Mouse (Mus musculus): ENCODE data around the gene Adgre1. TPM values are rescaled to one million over a fixed set of nuclear protein-coding genes. Genes with fewer than 3 reads are reported as not detected.

Gene Adgre1
- polyA plus RNA-seq, 1 experiment = 6.1 TPM

DNA sequence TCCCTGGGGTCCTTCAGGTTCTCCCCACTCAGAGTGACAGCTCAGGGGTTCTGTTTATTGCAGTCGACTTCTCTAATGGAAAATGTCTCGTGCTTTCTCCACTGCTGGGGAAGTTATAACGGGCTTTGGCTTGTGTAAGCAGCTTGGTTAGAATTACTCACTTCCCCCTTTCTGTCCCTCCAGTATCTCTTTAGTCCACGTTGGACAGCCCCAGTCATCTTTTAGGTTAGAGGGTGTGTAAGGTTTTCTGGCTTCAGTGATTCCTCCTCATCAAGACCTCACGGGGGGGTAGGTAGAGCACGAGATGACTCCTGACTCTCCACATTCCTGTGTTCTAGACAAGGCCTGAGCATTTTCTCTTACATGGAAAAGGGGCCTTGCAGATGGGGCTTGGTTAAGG, 11.5 kb upstream of the Adgre1 start:
- 51% methylated on average over 6 of the region's 6 CpGs for WGBS
- H3K27ac ChIP-seq (ENCODE audit: insufficient read depth, low read depth, low read length) = no peak overlapping the region
- H3K4me1 ChIP-seq (ENCODE audit: control insufficient read depth, insufficient read depth, low read length) = no peaks in the 10 kb centered on the region
- TF ChIP-seq POLR2A (IDR thresholded peaks at IDR 0.05; ENCODE audit: low read depth, low read length) (no peak), CTCF (conservative IDR thresholded peaks at IDR 0.05; ENCODE audit: insufficient read depth, insufficient read length, low read depth, low read length) (no peak)
- H3K27me3 ChIP-seq (replicated peaks; ENCODE audit: control insufficient read depth, insufficient read depth, low read length) = no peaks in the 10 kb centered on the region
- DNase-seq = peak; percentile 16
- no peak overlapping the region for H3K4me3 ChIP-seq (ENCODE audit: insufficient read depth, low read depth, low read length)
- H3K36me3 ChIP-seq (ENCODE audit: control insufficient read depth, insufficient read depth, low read length) = no peaks in the 10 kb centered on the region

DNA sequence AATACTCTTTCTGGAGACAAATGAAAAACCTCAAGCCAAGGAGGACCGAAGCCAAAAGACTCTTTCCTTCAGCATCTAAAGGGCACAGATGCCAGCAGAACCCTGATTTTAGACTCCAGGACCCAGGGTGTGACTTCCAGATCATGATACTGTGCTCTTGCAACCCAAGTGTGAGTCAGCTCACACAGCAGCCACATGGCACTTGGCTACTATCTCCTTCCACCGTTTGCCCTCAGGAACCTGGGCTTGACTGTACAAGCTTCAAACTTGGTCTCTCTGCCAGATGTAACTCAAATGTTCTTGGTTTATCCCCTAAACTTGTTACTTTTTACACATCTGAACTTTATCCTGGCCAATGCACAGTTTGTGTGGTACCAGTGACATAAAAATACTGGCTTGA, 10.7 kb upstream of the Adgre1 start:
- Histone ChIP-seq H3K4me3 (ENCODE audit: insufficient read depth, low read depth, low read length) (no peak overlapping the region), H3K27me3 (replicated peaks; ENCODE audit: control insufficient read depth, insufficient read depth, low read length) (no peaks in the 10 kb centered on the region), H3K4me1 (ENCODE audit: control insufficient read depth, insufficient read depth, low read length) (no peaks in the 10 kb centered on the region), H3K36me3 (ENCODE audit: control insufficient read depth, insufficient read depth, low read length) (no peaks in the 10 kb centered on the region), H3K27ac (ENCODE audit: insufficient read depth, low read depth, low read length) (no peak overlapping the region)
- TF ChIP-seq CTCF (conservative IDR thresholded peaks at IDR 0.05; ENCODE audit: insufficient read depth, insufficient read length, low read depth, low read length) (no peak), POLR2A (IDR thresholded peaks at IDR 0.05; ENCODE audit: low read depth, low read length) (no peak)
- 84% methylated on average over 2 of the region's 2 CpGs for WGBS
- no peak for DNase-seq

DNA sequence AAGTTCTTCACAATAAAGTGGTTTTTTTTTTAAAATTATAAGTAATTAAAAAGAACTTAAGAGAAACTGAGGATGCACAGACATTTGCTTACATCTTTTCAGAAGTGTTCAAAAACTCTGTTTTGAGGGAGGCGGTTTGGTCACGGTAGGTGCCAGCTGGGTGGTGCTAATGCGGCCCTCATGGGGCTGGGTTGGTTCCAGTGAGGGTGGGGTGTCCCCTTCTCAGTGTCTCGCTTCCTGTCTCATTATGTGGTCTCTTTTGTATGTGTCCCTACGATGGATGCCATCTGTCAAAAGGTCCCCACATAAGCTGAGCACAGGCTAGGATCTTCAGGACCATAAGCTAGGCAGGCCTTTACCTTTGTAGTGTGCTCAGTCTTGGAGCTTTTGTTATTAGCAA, 9.4 kb upstream of the Adgre1 start:
- Histone ChIP-seq H3K4me1 (ENCODE audit: control insufficient read depth, insufficient read depth, low read length) (no peaks in the 10 kb centered on the region), H3K27ac (ENCODE audit: insufficient read depth, low read depth, low read length) (no peak overlapping the region), H3K4me3 (ENCODE audit: insufficient read depth, low read depth, low read length) (no peak overlapping the region), H3K27me3 (replicated peaks; ENCODE audit: control insufficient read depth, insufficient read depth, low read length) (no peaks in the 10 kb centered on the region), H3K36me3 (ENCODE audit: control insufficient read depth, insufficient read depth, low read length) (no peaks in the 10 kb centered on the region)
- TF ChIP-seq CTCF (conservative IDR thresholded peaks at IDR 0.05; ENCODE audit: insufficient read depth, insufficient read length, low read depth, low read length) = no peak
- no peak for DNase-seq
- WGBS = 68% methylated on average over 5 of the region's 5 CpGs

DNA sequence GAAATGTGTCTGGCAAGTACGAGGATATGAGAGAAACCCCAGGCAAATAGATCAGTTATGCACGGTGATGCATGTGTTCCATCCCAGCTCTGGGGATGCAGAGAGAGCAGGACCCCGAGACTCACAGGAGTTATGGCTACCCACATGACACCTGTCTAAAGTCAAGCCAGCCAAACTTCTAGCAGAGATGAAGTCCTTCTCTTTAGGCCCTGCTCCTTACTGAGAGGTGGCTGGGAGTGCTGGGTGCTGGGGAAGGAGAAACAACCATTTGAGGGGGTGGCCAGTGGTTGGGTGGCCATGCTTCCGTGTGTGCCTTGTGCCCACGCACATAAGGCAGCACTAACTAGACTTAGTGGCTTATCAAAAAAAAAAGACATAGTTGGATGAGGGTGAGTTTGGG, 8.3 kb upstream of the Adgre1 start:
- Histone ChIP-seq H3K4me3 (ENCODE audit: insufficient read depth, low read depth, low read length) (no peak overlapping the region), H3K36me3 (ENCODE audit: control insufficient read depth, insufficient read depth, low read length) (no peaks in the 10 kb centered on the region), H3K27me3 (replicated peaks; ENCODE audit: control insufficient read depth, insufficient read depth, low read length) (no peaks in the 10 kb centered on the region), H3K27ac (ENCODE audit: insufficient read depth, low read depth, low read length) (no peak overlapping the region), H3K4me1 (ENCODE audit: control insufficient read depth, insufficient read depth, low read length) (no peaks in the 10 kb centered on the region)
- no peak for DNase-seq
- TF ChIP-seq CTCF (conservative IDR thresholded peaks at IDR 0.05; ENCODE audit: insufficient read depth, insufficient read length, low read depth, low read length) (no peak), POLR2A (IDR thresholded peaks at IDR 0.05; ENCODE audit: low read depth, low read length) (no peak)
- 90% methylated on average over 5 of the region's 5 CpGs for WGBS

DNA sequence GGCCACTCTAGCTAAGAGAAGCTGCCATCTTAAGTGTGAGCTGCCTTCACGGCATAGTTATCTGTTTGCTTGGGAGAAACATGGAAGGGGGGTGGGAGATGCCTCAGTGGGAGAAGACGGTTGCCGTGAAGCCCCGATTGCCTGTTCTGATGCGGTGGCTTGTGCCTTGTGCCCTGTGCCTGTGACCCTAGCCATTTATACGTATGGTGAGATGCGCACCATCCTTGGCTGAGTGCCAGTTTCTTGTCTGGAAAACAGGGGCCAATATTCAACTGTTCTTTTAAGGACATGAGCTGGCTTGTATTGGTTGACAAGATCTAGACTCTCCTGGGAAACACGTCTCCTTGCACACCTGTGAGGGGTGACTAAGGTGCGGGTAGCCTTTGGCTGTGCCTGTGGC, 7.4 kb upstream of the Adgre1 start:
- DNase-seq = no peak
- Histone ChIP-seq H3K4me3 (ENCODE audit: insufficient read depth, low read depth, low read length) (no peak overlapping the region), H3K27ac (ENCODE audit: insufficient read depth, low read depth, low read length) (no peak overlapping the region), H3K36me3 (ENCODE audit: control insufficient read depth, insufficient read depth, low read length) (no peaks in the 10 kb centered on the region), H3K4me1 (ENCODE audit: control insufficient read depth, insufficient read depth, low read length) (no peaks in the 10 kb centered on the region), H3K27me3 (replicated peaks; ENCODE audit: control insufficient read depth, insufficient read depth, low read length) (no peaks in the 10 kb centered on the region)
- TF ChIP-seq CTCF (conservative IDR thresholded peaks at IDR 0.05; ENCODE audit: insufficient read depth, insufficient read length, low read depth, low read length) = no peak
- no peak for TF ChIP-seq POLR2A (IDR thresholded peaks at IDR 0.05; ENCODE audit: low read depth, low read length)
- 92% methylated on average over 9 of the region's 9 CpGs for WGBS

DNA sequence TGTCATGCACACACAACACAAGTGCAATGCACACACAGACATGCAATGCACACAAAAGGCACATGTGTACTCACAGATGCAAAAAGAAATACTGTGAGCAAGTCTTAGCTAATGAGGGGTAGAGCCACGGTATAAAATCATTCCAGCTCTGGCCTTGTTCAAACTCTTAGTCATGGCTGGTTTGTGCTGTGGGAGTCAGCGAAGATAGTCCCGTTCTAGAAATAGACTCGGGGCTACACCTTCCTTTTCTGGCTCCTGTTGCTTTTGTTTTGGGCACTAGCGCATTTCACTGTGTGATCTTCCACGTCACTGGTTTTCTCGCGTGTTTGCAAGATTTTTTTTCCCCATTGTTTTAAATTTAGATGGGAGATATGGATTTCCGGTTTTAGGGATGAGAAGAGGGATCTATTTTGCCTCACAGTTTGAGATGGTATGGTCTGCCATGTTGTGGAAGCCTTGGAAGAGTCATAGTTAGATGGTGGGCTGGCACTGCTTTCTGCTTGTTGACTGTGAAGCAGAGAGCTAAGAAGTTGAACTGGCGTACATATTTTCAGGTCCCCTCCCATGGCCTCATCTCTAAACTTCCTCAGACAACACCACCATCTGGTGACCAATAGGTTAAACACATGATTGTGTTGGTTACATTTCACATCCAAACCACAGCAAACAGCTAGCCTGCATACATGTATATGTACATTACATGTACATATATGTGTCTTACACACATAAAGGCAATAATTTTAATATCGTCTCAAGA, 1.2 kb downstream of the Adgre1 start:
- no peaks in the 10 kb centered on the region for H3K4me1 ChIP-seq (ENCODE audit: control insufficient read depth, insufficient read depth, low read length)
- H3K27me3 ChIP-seq (replicated peaks; ENCODE audit: control insufficient read depth, insufficient read depth, low read length) = no peaks in the 10 kb centered on the region
- H3K36me3 ChIP-seq (ENCODE audit: control insufficient read depth, insufficient read depth, low read length) = no peaks in the 10 kb centered on the region
- no peak overlapping the region for H3K27ac ChIP-seq (ENCODE audit: insufficient read depth, low read depth, low read length)
- H3K4me3 ChIP-seq (ENCODE audit: insufficient read depth, low read depth, low read length) = no peak overlapping the region
- no peak for TF ChIP-seq POLR2A (IDR thresholded peaks at IDR 0.05; ENCODE audit: low read depth, low read length)
- no peak for TF ChIP-seq CTCF (conservative IDR thresholded peaks at IDR 0.05; ENCODE audit: insufficient read depth, insufficient read length, low read depth, low read length)
- WGBS = 76% methylated on average over 11 of the region's 11 CpGs
- no peak for DNase-seq

Other genes with a start within 250 kb of the Adgre1 start
- gene Cd70, start 208.9 kb upstream of the Adgre1 start, polyA plus RNA-seq (2012; rRNA removed) = 0.13 TPM in 1 of 2 replicates, not detected in the other
- 0.35 and 0.44 TPM in 2 replicates for gene Tnfsf14, start 164.5 kb upstream of the Adgre1 start, polyA plus RNA-seq (2012; rRNA removed)
- gene C3, start 130.6 kb upstream of the Adgre1 start, polyA plus RNA-seq (2012; rRNA removed) = 51.5 and 69.4 TPM in 2 replicates
- gene Gpr108, start 110.2 kb upstream of the Adgre1 start, polyA plus RNA-seq (2012; rRNA removed) = 36.7 and 39.6 TPM in 2 replicates
- gene Trip10, start 109.2 kb upstream of the Adgre1 start, polyA plus RNA-seq (2012; rRNA removed) = 30.4 and 35.6 TPM in 2 replicates
- 1.1 and 3.4 TPM in 2 replicates for gene Vav1, start 79.6 kb upstream of the Adgre1 start, polyA plus RNA-seq (2012; rRNA removed)
- not detected in 2 replicates for gene Vmn2r120, start 186.8 kb downstream of the Adgre1 start, polyA plus RNA-seq (2012; rRNA removed)